Mouse (Mus musculus) heart, embryonic 10.5 days (tissue): Measurements from ENCODE around the gene Spaca3. TPM values are rescaled to one million over a fixed set of nuclear protein-coding genes. Genes with fewer than 3 reads are reported as not detected.

Experiments used
- DNase-seq: peaks from one replicate; pipeline ENCODE4 v3.0.0-alpha.2; 2017; ENCODE audit warnings: low spot score
- H3K27ac ChIP-seq: fragments of 300-500 bp; sonication (generic); 2 replicates; pipeline ENCODE4 v1.5.1; 2016; ENCODE audit warnings: mild to moderate bottlenecking
- H3K27me3 ChIP-seq: fragments of 300-500 bp; sonication (generic); 2 replicates; pipeline ENCODE4 v1.6.1; 2016; ENCODE audit warnings: mild to moderate bottlenecking; ENCODE audit not compliant: poor library complexity, insufficient read depth, severe bottlenecking
- H3K36me3 ChIP-seq: fragments of 300-500 bp; sonication (generic); 2 replicates; pipeline ENCODE4 v1.6.1; 2016; ENCODE audit warnings: mild to moderate bottlenecking, moderate library complexity
- H3K4me1 ChIP-seq: fragments of 300-500 bp; sonication (generic); 2 replicates; pipeline ENCODE4 v1.6.1; 2016; ENCODE audit warnings: mild to moderate bottlenecking
- H3K4me3 ChIP-seq: fragments of 300-500 bp; sonication (generic); 2 replicates; pipeline ENCODE4 v1.5.1; 2016; ENCODE audit warnings: mild to moderate bottlenecking, moderate library complexity
- H3K9me3 ChIP-seq: fragments of 300-500 bp; sonication (generic); 2 replicates; pipeline ENCODE4 v1.6.1; 2016; ENCODE audit warnings: mild to moderate bottlenecking, moderate library complexity
- WGBS: fragments of 180-500 bp; shearing (Covaris S2); methylation state at CpG from one replicate; pipeline ENCODE4 v1.1.7; 2016; 5-methylcytosine and 5-hydroxymethylcytosine counted together
- polyA plus RNA-seq: library from polyadenylated mRNA; unstranded; fragments of >200 nt; fragmentation: Nextera tagmentation; extraction: Ambion mirVana; gene quantifications from 2 replicates; pipeline ENCODE4 v1.2.1, GENCODE M21; 2016

The Spaca3 gene
- polyA plus RNA-seq, 1 experiment from 2014 or later: not detected

DNA sequence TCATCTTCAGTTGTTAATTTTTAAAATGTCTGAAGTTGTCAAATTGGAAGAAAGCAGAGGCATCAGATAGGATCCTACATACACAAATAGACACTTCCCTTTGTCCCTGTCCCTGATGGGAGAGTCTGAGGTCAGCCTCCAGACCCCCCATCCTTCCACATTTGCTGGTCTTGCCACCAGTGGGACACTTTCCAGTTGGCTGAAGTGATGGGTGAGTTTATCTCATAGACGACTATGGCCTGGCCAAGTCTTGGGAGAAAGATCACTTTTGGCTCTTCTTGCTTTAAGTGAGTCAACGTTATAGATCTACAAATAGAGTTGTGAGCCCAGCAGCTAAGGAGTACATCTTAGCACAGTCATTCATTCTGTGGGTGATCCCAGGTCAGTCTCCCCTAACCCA is 19.9 kb downstream of the Spaca3 start:
- no peaks in the 10 kb centered on the region for H3K9me3 ChIP-seq
- H3K4me1 ChIP-seq: no peaks in the 10 kb centered on the region; the same call in 1 of the 2 replicates
- no peak for DNase-seq
- H3K27ac ChIP-seq: no peak overlapping the region
- 84% methylated on average over 2 of the region's 2 CpGs for WGBS
- no peaks in the 10 kb centered on the region for H3K36me3 ChIP-seq
- H3K4me3 ChIP-seq: no peak overlapping the region
- H3K27me3 ChIP-seq: no peaks in the 10 kb centered on the region

DNA sequence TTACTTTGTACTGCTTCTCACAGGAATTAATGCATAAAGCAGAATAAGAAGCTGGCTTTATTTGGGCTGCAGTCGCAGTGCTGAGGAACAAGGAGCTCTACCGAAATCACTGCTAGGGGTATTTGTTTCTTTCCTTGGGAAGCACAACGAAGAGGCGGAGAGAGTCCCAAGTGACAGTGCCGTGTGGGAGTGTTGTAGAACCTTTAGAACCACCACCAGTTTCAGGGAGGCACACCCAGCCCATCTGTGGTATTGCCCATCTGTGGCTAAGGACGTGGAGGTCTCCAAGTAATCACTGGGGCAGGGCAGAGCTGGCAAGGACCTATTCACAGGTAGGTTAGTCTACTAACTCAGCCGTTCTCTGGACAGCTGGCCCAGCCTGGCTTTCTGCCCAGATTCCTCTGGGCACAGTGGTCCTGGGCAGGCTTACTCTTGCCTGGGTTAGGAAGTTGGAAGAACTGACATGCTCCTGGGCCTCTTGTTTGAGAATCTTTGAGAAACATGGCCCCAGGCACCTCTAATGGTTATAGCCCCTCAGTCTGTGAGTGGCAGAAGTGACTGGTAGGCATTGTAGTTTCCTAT is 24.2 kb downstream of the Spaca3 start:
- H3K27ac ChIP-seq: no peak overlapping the region
- WGBS: 86% methylated on average over 7 of the region's 7 CpGs
- no peaks in the 10 kb centered on the region for H3K36me3 ChIP-seq
- DNase-seq: no peak
- no peaks in the 10 kb centered on the region; the same call in 1 of the 2 replicates for H3K4me1 ChIP-seq
- no peak overlapping the region for H3K4me3 ChIP-seq
- peaks cover 8% of the 10 kb centered on the region for H3K27me3 ChIP-seq
- H3K9me3 ChIP-seq: no peaks in the 10 kb centered on the region

DNA sequence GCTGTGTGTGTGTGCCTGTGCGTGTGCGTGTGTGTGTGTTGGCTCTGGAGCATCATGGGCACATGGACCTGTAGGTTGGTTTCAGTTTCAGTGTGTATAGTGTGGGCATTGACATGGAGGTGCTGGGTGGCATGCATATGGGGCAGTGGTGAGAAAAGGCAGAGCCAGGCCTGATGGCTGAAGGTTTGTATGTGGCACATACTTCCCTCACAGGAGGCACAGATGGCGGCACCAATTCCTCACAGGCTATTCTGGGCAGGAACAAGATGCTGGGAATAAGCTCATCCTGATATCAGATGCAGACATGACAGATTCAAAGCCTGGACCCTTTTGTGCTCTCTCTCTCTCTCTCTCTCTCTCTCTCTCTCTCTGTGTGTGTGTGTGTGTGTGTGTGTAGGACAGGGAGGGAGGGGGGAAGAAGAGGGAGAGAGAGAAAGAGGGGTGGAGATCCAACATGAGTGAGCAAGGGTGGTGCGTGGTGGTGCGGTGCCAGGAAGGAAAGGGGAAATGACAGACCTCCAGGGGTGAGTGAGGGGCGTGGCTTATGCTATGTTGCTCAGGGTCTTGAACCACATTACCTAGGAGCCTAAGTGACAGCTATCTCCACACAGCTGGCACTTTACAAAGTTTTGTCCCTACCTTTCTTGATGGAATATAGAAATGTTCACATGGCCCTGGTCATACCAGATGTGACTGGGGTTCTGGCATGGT is 26.5 kb downstream of the Spaca3 start:
- DNase-seq: no peak
- no peaks in the 10 kb centered on the region for H3K36me3 ChIP-seq
- H3K4me1 ChIP-seq: no peaks in the 10 kb centered on the region
- H3K4me3 ChIP-seq: no peak overlapping the region
- no peak overlapping the region for H3K27ac ChIP-seq
- WGBS: 80% methylated on average over 6 of the region's 6 CpGs
- no peaks in the 10 kb centered on the region for H3K9me3 ChIP-seq
- peaks cover 29% of the 10 kb centered on the region for H3K27me3 ChIP-seq

DNA sequence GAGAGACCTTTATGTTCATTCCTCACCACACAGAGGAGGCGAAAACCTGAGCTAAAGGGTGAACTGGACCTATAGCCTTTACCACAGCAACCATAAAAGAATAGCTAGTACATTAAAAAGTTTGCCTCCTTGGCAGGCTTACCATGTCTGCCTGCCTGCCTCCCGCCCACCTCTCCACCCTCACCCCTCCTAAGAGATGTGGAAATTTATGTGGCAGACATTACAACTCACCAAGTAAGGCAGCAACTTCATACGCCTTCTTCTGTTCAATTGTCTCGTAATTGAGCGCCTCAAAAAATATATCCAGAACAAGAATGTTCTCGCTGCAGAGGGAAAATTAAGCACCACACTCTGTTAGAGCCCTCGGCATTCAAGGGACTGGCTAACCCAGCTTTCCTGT is 28.2 kb downstream of the Spaca3 start:
- no peak for DNase-seq
- no peak overlapping the region for H3K4me3 ChIP-seq
- WGBS: 74% methylated on average over 7 of the region's 7 CpGs
- no peaks in the 10 kb centered on the region for H3K9me3 ChIP-seq
- no peaks in the 10 kb centered on the region for H3K4me1 ChIP-seq
- no peaks in the 10 kb centered on the region for H3K36me3 ChIP-seq
- H3K27me3 ChIP-seq: peaks cover 40% of the 10 kb centered on the region
- no peak overlapping the region for H3K27ac ChIP-seq

DNA sequence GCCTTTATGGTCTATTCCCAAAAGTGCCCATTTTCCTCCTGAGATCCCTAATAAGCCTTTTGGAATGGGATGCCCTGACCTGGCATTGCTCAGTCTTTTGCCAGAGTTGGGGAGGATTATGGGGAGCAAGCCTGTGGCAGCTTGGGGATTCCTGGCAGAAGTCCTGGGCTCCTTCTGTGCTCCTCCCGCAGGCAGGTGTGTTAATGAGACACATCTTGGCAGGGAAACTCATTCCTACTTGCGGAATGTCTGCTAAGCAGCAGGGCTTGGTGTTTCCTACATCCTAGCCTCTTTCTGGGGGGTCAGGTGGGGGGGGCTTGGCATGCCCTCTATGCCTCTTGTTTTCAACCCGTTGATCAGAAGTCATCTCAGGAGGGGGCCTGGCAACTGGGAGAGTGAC is 28.9 kb downstream of the Spaca3 start:
- no peaks in the 10 kb centered on the region for H3K36me3 ChIP-seq
- WGBS: 59% methylated on average over 3 of the region's 3 CpGs
- peaks cover 46% of the 10 kb centered on the region for H3K27me3 ChIP-seq
- no peak for DNase-seq
- no peaks in the 10 kb centered on the region for H3K9me3 ChIP-seq
- no peak overlapping the region for H3K4me3 ChIP-seq
- H3K4me1 ChIP-seq: no peaks in the 10 kb centered on the region
- H3K27ac ChIP-seq: no peak overlapping the region

DNA sequence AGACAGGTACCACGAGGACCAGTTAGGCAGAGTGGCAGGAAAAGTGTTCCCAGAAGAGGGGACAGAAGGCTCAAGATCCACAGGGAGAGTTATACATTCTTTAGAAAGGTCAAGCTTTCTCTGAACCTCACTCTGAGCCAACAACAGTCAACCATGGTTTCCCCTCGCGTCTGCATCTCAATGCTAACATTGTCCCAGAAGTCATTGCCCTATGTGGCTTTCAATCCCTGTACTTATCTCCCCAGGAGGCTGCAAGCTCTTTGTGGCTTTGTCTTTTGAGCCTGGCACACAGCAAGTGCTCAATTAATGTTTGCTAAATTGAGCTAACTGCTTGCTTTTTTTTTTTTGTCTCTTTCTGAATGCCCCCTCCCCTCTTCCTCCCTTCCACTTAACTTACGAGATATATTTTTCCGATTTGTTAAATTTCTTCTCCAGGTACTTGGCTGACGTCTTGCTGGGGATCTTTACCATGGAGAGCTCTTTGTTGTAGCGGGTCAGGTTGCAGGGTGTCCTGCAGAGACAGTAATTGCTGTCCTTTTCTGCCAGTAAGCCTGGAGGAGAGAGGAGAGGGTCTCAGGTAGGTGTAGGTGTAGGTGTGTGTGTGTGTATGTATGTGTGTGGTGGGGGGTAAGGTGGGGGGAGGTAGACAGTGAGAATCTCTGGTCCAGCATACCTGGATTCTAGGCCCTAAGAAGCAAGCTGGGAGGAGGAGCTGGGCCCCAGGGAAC is 31.3 kb downstream of the Spaca3 start:
- no peak for DNase-seq
- Histone ChIP-seq H3K27ac (no peak overlapping the region), H3K9me3 (no peaks in the 10 kb centered on the region), H3K4me1 (no peaks in the 10 kb centered on the region), H3K4me3 (no peak overlapping the region), H3K27me3 (peaks cover 50% of the 10 kb centered on the region), H3K36me3 (no peaks in the 10 kb centered on the region)
- 7% methylated on average over 7 of the region's 7 CpGs for WGBS

DNA sequence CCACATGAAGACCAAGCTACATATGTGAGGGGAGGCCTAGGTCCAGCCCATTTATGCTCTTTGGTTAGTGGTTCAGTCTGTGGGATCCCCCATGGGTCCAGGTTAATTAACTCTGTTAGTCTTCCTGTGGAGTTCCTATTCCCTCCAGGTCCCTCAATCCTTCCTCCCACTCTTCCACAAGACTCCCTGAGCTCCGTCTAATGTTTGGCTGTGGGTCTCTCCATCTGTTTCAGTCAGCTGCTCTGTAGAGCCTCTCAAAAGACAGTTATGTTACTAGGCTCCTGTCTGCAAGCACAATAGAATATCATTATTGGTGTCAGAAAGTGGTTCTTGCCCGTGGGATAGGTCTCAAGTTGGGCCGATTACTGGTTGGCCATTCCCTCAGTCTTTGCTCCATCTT is 37.7 kb downstream of the Spaca3 start:
- H3K27ac ChIP-seq: no peak overlapping the region
- H3K36me3 ChIP-seq: no peaks in the 10 kb centered on the region
- DNase-seq: no peak
- no peaks in the 10 kb centered on the region for H3K4me1 ChIP-seq
- peaks cover 15% of the 10 kb centered on the region; the same call in 1 of the 2 replicates for H3K27me3 ChIP-seq
- 81% methylated on average over 3 of the region's 3 CpGs for WGBS
- no peak overlapping the region for H3K4me3 ChIP-seq
- no peaks in the 10 kb centered on the region for H3K9me3 ChIP-seq

DNA sequence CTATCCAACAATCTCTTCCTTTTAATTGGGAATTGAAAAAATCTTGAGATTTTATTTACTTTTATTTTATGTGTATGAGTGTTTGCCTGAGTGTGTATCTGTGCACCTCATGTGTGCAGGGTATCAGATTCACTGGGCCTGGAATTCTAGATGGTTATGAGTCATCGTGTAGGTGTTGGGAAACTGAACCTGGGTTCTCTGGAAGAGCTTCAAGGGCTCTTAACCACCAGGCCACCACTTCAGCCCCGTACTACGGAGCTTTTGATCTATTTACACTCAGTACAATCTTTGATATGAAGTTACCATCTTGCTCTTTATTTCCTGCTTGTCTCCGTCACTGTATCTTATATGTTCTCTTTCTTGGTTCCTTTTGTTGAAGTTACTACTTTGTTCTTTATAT is 42.4 kb downstream of the Spaca3 start:
- Histone ChIP-seq H3K36me3 (no peaks in the 10 kb centered on the region), H3K4me1 (no peaks in the 10 kb centered on the region), H3K27me3 (no peaks in the 10 kb centered on the region), H3K9me3 (no peaks in the 10 kb centered on the region), H3K27ac (no peak overlapping the region), H3K4me3 (no peak overlapping the region)
- no peak for DNase-seq
- 72% methylated on average over 4 of the region's 4 CpGs for WGBS

DNA sequence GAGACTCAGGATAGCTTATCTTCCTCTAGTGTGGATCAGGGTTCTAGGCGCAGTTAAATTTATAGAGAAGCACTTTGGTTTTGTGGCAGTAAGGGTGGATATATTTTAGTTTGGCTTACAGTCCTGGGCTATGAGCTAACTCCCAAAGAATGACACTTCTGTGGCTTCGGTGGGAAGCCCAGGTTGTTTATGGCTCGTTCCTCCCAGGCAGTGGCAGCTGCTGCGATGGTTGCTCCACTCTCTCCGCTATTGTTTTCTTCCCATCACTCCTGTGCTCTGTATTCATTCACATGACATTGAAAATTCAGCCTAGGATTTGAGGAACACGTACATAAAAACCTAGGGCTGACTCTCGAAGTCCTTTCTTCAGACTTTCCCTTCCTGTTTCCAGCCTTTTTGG is 44.5 kb downstream of the Spaca3 start:
- Histone ChIP-seq H3K4me3 (no peak overlapping the region), H3K4me1 (no peaks in the 10 kb centered on the region), H3K27me3 (no peaks in the 10 kb centered on the region), H3K27ac (no peak overlapping the region), H3K9me3 (no peaks in the 10 kb centered on the region), H3K36me3 (no peaks in the 10 kb centered on the region)
- WGBS: 77% methylated on average over 7 of the region's 7 CpGs
- no peak for DNase-seq

DNA sequence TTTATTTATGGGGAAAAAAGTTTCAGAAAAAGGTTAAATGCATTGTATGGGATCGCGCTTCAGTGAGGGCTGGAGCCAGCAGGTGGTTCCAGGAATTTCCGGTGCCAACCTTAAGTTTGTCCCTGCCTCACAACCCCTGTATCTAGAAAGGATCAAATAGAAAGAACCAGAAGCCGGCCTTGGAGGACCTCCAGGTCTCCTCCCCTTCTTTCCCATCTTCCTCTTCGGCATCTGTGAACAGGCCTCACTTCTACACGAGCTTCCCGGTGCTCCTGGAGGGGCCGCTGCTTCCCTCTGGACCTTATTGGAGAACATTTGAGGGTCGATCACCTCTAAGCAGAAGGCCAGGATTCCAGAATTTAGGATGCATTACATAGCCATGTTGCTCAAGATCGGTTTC is 45.3 kb downstream of the Spaca3 start:
- H3K27ac ChIP-seq: no peak overlapping the region
- no peaks in the 10 kb centered on the region for H3K36me3 ChIP-seq
- no peak for DNase-seq
- H3K9me3 ChIP-seq: no peaks in the 10 kb centered on the region
- 88% methylated on average over 10 of the region's 10 CpGs for WGBS
- H3K4me1 ChIP-seq: no peaks in the 10 kb centered on the region
- no peak overlapping the region for H3K4me3 ChIP-seq
- H3K27me3 ChIP-seq: no peaks in the 10 kb centered on the region

DNA sequence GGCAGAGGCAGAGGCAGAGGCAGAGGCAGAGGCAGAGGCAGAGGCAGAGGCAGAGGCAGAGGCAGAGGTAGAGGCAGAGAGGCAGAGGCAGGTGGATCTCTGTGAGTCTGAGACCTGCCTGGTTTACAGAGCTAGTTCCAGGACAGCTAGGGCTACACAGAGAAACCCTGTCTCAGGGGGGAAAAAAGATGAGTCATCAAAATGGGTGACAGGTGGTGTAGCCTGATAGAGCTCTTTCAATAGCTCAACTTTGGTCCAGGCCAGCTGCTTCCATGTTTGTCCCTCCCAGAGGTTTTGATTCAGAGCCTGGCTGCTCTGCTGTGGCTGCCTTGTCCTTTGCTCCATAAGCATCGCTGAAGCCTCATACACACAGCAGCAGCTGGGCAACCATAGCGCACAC is 46.4 kb downstream of the Spaca3 start:
- H3K4me1 ChIP-seq: no peaks in the 10 kb centered on the region
- 93% methylated on average over 2 of the region's 2 CpGs for WGBS
- no peaks in the 10 kb centered on the region for H3K27me3 ChIP-seq
- no peak overlapping the region for H3K4me3 ChIP-seq
- no peak overlapping the region for H3K27ac ChIP-seq
- no peaks in the 10 kb centered on the region for H3K36me3 ChIP-seq
- no peaks in the 10 kb centered on the region for H3K9me3 ChIP-seq
- no peak for DNase-seq

DNA sequence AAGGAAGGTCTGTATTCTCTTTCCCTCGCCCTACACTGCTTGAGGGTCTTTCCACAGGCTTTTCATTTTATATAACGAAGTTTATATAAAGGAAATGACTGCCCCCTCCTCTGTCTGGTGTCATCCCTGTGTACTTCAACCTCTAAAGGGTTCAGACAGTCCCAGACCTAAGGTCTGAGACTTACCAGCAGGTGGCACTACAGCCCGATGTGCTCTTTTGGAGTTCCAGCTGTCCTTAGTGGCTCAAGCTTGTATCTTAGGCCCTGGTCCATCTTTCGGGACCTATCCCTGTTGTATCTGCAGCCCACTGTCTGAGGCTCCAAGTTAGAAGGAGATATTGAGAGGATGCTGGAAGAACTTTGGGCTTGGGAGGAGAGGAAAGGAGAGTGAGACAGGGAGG is 48.3 kb downstream of the Spaca3 start:
- H3K36me3 ChIP-seq: no peaks in the 10 kb centered on the region
- H3K4me3 ChIP-seq: no peak overlapping the region
- DNase-seq: no peak
- no peak overlapping the region for H3K27ac ChIP-seq
- H3K4me1 ChIP-seq: no peaks in the 10 kb centered on the region
- no peaks in the 10 kb centered on the region for H3K27me3 ChIP-seq
- no peaks in the 10 kb centered on the region for H3K9me3 ChIP-seq
- 36% methylated on average over 4 of the region's 4 CpGs for WGBS

DNA sequence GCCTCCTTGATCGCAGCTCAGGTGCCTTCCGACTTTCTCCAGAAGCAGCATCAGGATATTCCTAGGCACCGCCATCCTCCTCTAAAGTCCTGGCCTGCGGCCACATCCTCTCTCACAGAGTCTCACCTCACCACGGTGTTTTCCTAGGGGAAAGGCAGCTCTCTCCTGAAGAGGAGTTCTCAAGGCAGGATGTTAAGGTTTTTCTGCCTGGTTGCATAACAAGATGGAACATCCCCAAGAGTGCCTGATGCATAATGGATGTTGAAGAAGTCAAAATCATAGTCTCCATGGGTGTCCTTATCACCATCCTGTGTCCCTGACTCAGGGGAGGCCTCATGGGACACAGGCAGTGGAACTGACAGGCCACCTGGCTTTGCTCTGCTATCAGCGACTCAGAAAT is 49.7 kb downstream of the Spaca3 start:
- H3K36me3 ChIP-seq: no peaks in the 10 kb centered on the region
- 79% methylated on average over 6 of the region's 6 CpGs for WGBS
- no peaks in the 10 kb centered on the region for H3K9me3 ChIP-seq
- H3K27ac ChIP-seq: no peak overlapping the region
- H3K4me1 ChIP-seq: no peaks in the 10 kb centered on the region
- no peak overlapping the region for H3K4me3 ChIP-seq
- H3K27me3 ChIP-seq: 0 out of 2 replicates have a peak, but pooled peaks cover 3% of the 10 kb centered on the region
- no peak for DNase-seq
